Mouse (Mus musculus) C2C12 (cell line): Measurements from ENCODE around the gene P2rx1.

Source experiments
- CEBPB ChIP-seq: IDR thresholded peaks from one replicate; pipeline ENCODE4 v1.6.1; 2011; ENCODE audit warnings: low read depth, mild to moderate bottlenecking, control low read depth, moderate library complexity
- CTCF ChIP-seq: IDR thresholded peaks from one replicate; pipeline ENCODE4 v1.5.1; 2011; ENCODE audit not compliant: control insufficient read depth, insufficient read depth, insufficient read length
- MYOD1 ChIP-seq: IDR thresholded peaks from one replicate; pipeline ENCODE4 v1.6.1; 2011; ENCODE audit warnings: low read depth; ENCODE audit not compliant: control insufficient read depth, insufficient read length
- USF1 ChIP-seq: IDR thresholded peaks from one replicate; pipeline ENCODE4 v1.6.1; 2011; ENCODE audit warnings: low read depth, mild to moderate bottlenecking, control low read depth, moderate library complexity

DNA sequence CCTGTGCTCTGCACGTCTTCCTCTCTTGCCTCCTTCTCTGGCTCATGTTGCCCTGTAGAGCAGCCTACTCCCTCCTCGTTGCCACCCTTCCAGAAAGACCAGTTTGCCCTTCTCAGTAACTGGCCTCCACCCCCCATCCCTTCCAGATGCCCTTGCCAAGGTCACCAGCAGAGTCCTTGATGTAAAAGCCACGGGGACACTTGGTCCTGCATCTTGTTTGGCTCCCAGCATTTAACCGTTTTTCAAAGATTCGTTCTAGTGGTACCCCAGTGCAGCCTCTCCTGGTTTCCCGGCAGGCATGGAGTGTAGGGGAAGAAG lies 17.2 kb downstream of the P2rx1 start:
- TF ChIP-seq CTCF: no peak
- no peak for TF ChIP-seq MYOD1
- no peak for TF ChIP-seq CEBPB
- TF ChIP-seq USF1: no peak
